Mouse (Mus musculus): ENCODE results near the gene Fgfr2. TPM values are rescaled to one million over a fixed set of nuclear protein-coding genes. Genes with fewer than 3 reads are reported as not detected.

Fgfr2 gene
- total and polyA plus RNA-seq, 2 experiments from 2014 or later = 12.1 to 32.6 TPM

GRCm38 (mm10) chr7:130837941-130838657, 2285.1 kb downstream of the Fgfr2 start:
- Histone ChIP-seq H3K9ac (replicated peaks; ENCODE audit: low read length, poor library complexity, severe bottlenecking) (no peak overlapping the region), H3K36me3 (ENCODE audit: insufficient read depth, low read length) (no peaks in the 10 kb centered on the region), H3K27me3 (ENCODE audit: insufficient read depth, low read length) (no peaks in the 10 kb centered on the region; the same call in 1 of the 2 replicates), H3K9me3 (ENCODE audit: low read length) (no peaks in the 10 kb centered on the region), H3K4me2 (ENCODE audit: low read depth, low read length, poor library complexity, severe bottlenecking) (no peak overlapping the region), H3K4me1 (ENCODE audit: insufficient read depth, low read length) (peaks cover 10% of the 10 kb centered on the region; the same call in 1 of the 2 replicates), H3K27ac (ENCODE audit: low read depth, low read length) (no peak overlapping the region), H3K4me3 (ENCODE audit: low read depth, low read length) (no peak overlapping the region)
- DNase-seq (ENCODE audit: low spot score) (peak; percentile 88), ATAC-seq (ENCODE audit: low FRiP score) (peak; percentile 72)
- WGBS = 9% methylated on average over 12 of the region's 12 CpGs
- TF ChIP-seq CTCF (IDR thresholded peaks at IDR 0.05) = no peak

GRCm38 (mm10) chr7:130836066-130836465, 2287.1 kb downstream of the Fgfr2 start:
- WGBS = 81% methylated on average over 9 of the region's 9 CpGs
- H3K4me1 ChIP-seq (ENCODE audit: insufficient read depth, low read length) = peaks cover 10% of the 10 kb centered on the region; the same call in 1 of the 2 replicates
- H3K9ac ChIP-seq (replicated peaks; ENCODE audit: low read length, poor library complexity, severe bottlenecking) = no peak overlapping the region
- DNase-seq (ENCODE audit: low spot score) (no peak), ATAC-seq (ENCODE audit: low FRiP score) (no peak)
- no peaks in the 10 kb centered on the region for H3K9me3 ChIP-seq (ENCODE audit: low read length)
- no peaks in the 10 kb centered on the region; the same call in 1 of the 2 replicates for H3K27me3 ChIP-seq (ENCODE audit: insufficient read depth, low read length)
- TF ChIP-seq CTCF (IDR thresholded peaks at IDR 0.05) = no peak
- no peak overlapping the region for H3K27ac ChIP-seq (ENCODE audit: low read depth, low read length)
- no peak overlapping the region for H3K4me3 ChIP-seq (ENCODE audit: low read depth, low read length)
- H3K4me2 ChIP-seq (ENCODE audit: low read depth, low read length, poor library complexity, severe bottlenecking) = no peak overlapping the region
- H3K36me3 ChIP-seq (ENCODE audit: insufficient read depth, low read length) = no peaks in the 10 kb centered on the region

DNA sequence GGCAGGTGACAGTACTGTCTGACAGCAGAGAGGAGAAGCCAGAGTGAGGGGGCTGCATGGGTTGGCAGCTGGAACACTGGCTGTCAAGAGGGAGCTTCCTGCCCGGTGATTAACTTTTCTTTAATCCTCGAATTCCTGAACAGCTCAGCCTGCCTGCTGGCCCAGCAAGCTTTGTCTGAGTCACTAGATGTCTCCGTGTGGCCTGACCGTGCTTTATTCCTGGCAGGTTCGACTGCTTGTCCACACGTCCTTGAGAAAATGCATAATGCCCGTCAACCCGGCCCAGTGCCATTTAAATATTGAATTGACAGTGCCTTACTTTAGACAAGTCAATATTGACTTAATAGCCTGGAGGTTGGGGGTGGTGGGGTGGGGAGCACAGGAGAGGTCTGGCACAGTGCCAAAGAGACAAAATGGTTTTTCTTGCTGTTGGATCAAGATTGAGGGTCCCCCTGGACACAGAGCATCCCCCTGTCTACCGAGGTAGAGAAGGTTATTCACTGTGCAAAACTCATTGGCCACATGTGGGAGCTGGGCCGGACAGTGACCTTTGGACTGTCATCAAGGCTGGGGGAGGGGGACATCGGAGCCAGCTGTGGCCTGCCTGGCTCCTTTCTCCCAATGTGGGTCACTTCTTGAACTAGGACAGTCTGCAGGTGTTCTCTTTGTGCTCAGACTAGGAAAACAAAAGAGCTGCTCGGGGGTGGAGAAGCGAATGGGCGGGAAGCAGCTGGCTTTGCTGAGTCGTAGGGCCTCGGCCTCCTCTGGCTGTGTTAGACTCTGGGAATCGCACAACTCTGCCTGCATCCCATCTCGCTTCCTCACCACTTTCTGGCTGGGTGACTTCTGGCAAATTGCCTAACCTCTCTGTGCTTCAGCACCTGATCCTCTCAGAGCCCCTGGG, 2287.9 kb downstream of the Fgfr2 start:
- H3K4me2 ChIP-seq (ENCODE audit: low read depth, low read length, poor library complexity, severe bottlenecking) = no peak overlapping the region
- no peak overlapping the region for H3K9ac ChIP-seq (replicated peaks; ENCODE audit: low read length, poor library complexity, severe bottlenecking)
- DNase-seq (ENCODE audit: low spot score) = peak; percentile 74

DNA sequence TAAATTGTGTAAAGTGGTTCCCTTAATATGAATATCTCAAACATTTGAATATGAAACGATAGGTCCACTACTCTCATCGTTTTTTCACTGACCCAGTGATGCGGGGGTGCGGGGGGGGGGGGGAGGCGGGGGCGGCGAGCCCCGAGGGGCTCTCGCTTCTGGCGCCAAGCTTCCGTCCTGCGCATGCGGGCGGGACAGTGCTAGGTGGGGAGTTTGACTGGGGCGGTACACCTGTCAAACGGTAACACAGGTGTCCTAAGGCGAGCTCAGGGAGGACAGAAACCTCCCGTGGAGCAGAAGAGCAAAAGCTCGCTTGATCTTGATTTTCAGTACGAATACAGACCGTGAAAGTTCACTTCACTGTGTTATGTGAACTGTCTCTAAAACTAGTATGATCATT, 2288.9 kb downstream of the Fgfr2 start:
- H3K9me3 ChIP-seq (ENCODE audit: low read length) = no peaks in the 10 kb centered on the region
- no peaks in the 10 kb centered on the region for H3K36me3 ChIP-seq (ENCODE audit: insufficient read depth, low read length)
- H3K27ac ChIP-seq (ENCODE audit: low read depth, low read length) = no peak overlapping the region
- ATAC-seq (ENCODE audit: low FRiP score) (peak; percentile 97), DNase-seq (ENCODE audit: low spot score) (peak; percentile 78)
- H3K4me1 ChIP-seq (ENCODE audit: insufficient read depth, low read length) = peaks cover 10% of the 10 kb centered on the region; the same call in 1 of the 2 replicates
- H3K27me3 ChIP-seq (ENCODE audit: insufficient read depth, low read length) = no peaks in the 10 kb centered on the region; the same call in 1 of the 2 replicates
- TF ChIP-seq CTCF (IDR thresholded peaks at IDR 0.05) = no peak
- H3K9ac ChIP-seq (replicated peaks; ENCODE audit: low read length, poor library complexity, severe bottlenecking) = no peak overlapping the region
- H3K4me2 ChIP-seq (ENCODE audit: low read depth, low read length, poor library complexity, severe bottlenecking) = 0 out of 2 replicates have a peak overlapping the region, but pooled peaks have one; percentile 0
- 12% methylated on average over 20 of the region's 21 CpGs for WGBS
- no peak overlapping the region for H3K4me3 ChIP-seq (ENCODE audit: low read depth, low read length)

More for the DNA sequence above, 2287.9 kb downstream of the Fgfr2 start:
- ATAC-seq (ENCODE audit: low FRiP score) = no peak
- Histone ChIP-seq H3K4me3 (ENCODE audit: low read depth, low read length) (no peak overlapping the region), H3K36me3 (ENCODE audit: insufficient read depth, low read length) (no peaks in the 10 kb centered on the region), H3K27me3 (ENCODE audit: insufficient read depth, low read length) (no peaks in the 10 kb centered on the region; the same call in 1 of the 2 replicates), H3K9me3 (ENCODE audit: low read length) (no peaks in the 10 kb centered on the region), H3K4me1 (ENCODE audit: insufficient read depth, low read length) (peaks cover 10% of the 10 kb centered on the region; the same call in 1 of the 2 replicates), H3K27ac (ENCODE audit: low read depth, low read length) (no peak overlapping the region)
- WGBS = 9% methylated on average over 18 of the region's 18 CpGs
- TF ChIP-seq CTCF (IDR thresholded peaks at IDR 0.05) = no peak

GRCm38 (mm10) chr7:130831586-130831985, 2291.6 kb downstream of the Fgfr2 start:
- H3K4me2 ChIP-seq (ENCODE audit: low read depth, low read length, poor library complexity, severe bottlenecking) = no peak overlapping the region
- no peak for ATAC-seq (ENCODE audit: low FRiP score)
- DNase-seq (ENCODE audit: low spot score) = no peak
- no peak overlapping the region for H3K4me3 ChIP-seq (ENCODE audit: low read depth, low read length)
- H3K4me1 ChIP-seq (ENCODE audit: insufficient read depth, low read length) = no peaks in the 10 kb centered on the region
- no peak overlapping the region for H3K9ac ChIP-seq (replicated peaks; ENCODE audit: low read length, poor library complexity, severe bottlenecking)
- H3K27ac ChIP-seq (ENCODE audit: low read depth, low read length) = no peak overlapping the region
- WGBS = 95% methylated on average over 5 of the region's 5 CpGs
- no peaks in the 10 kb centered on the region; the same call in 1 of the 2 replicates for H3K27me3 ChIP-seq (ENCODE audit: insufficient read depth, low read length)
- no peaks in the 10 kb centered on the region for H3K36me3 ChIP-seq (ENCODE audit: insufficient read depth, low read length)
- H3K9me3 ChIP-seq (ENCODE audit: low read length) = no peaks in the 10 kb centered on the region
- no peak for TF ChIP-seq CTCF (IDR thresholded peaks at IDR 0.05)

All from midbrain, postnatal 0 days (tissue).